Mouse (Mus musculus) kidney, adult 11 months (tissue): Measurements from ENCODE around the gene Prkag2.

ENCODE experiments used
- DNase-seq: peaks from one replicate; pipeline ENCODE4 v3.0.0; 2022

The Prkag2 gene

DNA sequence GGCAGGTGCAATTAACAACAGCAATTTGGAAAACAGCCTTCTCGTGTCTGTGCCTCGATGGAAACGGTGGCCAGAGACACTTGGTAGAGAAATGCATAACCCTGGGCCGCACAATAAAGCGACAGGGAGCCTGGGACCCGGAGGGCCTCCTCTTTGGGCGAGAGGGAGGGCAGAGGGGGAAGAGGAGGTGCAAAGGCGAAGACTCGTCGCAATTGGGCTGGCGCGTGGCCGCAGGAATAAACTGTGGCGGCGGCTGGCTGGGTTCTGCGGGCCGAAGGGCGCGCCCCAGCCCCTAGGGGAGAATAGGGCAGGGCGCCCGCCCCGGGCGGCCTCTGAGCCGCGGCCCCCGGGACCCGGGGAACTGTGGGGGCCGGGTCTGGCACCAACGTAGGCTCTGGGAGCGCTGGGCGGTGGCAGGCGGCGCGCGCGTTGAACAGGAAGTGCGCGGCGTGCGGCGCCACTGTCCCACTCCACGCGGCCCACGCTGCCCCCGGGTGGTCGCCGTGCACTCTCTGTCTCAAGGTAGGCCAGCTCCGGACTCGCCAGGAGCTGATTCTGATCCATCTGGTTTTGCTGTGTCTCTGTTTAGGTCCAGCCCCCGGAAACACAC lies at the start of gene Prkag2:
Gene Prkag2 (minus strand): TSS at position 127 of the 610 bp plus-strand sequence.
- DNase-seq, result peak; percentile 81

GRCm38 (mm10) chr5:25149331-25149965 lies 49.0 kb upstream of the Prkag2 start:
- DNase-seq, result no peak

DNA sequence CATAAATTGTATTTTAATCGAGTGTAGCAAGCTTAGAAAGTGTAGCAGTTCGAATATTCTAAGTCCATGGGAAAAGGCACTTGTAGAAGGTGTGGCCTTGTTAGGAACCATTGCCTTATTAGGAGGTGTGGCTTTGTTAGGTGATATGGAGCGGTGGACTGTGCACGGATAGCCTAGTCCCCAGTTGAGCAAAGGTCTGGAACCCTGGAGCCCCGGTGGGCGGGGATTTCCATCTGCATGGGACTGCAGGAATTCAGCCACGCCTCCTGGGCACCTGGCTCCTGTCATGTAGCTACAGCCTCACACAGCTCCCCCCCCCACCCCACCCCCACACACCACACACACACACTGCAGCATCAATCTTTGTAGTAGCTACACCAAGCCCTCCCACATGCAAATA lies 46.3 kb upstream of the Prkag2 start:
- DNase-seq, result no peak

DNA sequence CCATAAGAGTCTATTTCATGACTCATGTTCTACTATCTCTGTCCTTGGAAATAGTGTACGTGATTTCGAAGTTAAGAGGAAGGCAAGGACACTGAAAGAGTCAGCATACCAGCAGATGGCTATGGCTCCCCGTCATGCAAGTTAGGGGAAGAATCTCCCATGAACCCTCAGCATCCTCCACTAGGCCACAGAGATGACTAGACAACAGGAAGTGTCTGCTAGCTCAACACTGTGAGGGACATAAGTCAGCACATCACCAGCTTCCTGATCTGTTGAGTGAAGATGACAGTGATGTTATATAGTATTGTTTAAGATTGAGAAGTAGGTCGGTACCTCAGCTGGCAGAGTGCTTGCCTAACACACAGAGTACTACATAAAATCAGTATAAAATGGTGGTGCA lies 27.4 kb upstream of the Prkag2 start:
- no peak for DNase-seq

DNA sequence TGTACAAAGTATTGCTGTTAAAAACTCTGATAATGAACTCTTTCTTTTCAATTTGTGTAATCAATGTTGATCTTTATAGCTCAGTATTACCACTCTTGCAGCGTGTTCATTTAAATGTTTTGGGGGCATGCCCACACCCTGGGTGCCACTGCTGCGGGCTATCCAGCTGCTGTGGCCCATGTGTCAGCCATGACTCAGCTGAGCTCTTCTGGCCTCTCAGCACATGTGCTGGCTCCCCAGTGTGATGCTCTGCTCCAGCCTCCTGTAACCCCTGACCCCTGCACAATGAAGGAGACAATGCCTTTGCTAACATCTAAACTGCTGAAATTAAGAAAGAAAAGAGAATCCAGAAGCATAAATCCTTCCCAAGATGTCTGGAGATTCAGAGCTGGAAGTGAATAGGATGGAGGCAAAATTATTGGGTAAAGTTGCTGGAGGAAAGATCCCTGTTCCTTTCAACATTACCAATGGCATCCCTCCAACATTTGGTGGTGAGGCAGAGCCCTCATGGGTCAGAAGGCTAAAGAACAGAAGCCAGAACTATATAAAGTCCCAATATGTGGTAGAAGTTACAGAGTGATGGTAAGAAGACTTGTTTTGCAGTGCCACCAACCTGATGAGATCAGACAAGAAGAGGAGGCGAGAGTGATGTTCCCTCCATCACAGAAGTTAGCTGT lies 25.6 kb upstream of the Prkag2 start:
- DNase-seq, result no peak

- no peak for DNase-seq
Measured at GRCm38 (mm10) chr5:25122534-25122933, 22.1 kb upstream of the Prkag2 start.

DNA sequence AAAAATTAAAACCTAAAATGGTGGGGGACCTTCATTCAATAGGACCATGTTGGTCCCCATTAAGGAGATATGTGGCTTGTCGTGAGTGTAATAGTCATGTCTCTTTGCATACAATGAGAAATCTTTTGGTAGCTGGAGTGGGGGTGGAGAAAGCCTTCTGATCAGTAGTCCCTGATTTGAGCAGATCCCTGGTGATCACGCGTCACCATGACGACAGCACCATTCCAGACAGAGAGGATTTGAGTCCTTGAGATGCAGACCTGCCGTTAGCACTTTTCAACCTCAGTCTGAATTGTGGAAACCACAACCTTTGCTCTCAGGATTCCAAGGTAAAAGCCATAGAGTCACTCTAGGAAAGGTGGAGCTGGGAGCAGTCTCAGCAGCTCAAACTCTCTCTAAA lies 18.7 kb upstream of the Prkag2 start:
- DNase-seq, result no peak

DNA sequence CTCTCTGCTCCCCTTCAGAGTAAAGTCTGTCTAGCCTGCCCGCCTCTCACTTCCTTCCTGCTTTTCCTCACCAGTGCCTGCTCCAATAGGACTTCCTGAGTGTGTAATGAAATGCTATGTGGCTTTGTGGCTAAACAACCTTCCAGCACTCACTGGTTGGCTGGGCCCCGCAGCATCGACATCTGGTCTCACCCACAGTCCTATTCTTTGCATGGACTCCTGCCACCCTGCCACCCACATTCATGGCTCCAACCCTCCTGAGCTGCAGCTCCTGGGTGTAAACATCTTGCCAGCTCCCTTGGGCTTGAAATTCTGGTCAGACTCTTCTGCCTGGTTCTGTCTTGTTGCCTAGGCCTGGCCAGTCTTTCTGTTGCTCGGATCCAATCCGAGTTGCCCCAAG lies 15.6 kb upstream of the Prkag2 start:
- DNase-seq, result no peak

DNA sequence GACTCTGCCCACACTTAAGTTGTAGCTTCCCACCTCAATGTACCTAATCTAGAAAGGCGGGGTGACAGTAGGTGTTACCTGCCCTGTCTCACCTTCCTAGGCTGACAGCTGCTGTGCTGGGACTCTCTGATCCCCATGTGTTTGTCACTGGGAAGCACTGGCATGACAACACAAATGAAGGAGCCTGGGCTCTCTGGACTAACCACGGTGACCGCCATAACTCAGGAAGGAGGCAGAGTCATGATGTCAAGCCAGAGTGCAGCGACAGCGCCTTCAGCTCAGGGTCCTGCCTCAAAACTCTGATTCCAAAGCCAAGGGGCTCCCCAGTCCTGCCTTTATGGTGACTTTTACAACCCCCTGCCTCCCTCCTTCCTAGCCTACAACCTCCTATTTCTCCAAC lies 14.8 kb upstream of the Prkag2 start:
- DNase-seq, result no peak

- no peak for DNase-seq
Measured at GRCm38 (mm10) chr5:25114110-25114509, 13.7 kb upstream of the Prkag2 start.

DNA sequence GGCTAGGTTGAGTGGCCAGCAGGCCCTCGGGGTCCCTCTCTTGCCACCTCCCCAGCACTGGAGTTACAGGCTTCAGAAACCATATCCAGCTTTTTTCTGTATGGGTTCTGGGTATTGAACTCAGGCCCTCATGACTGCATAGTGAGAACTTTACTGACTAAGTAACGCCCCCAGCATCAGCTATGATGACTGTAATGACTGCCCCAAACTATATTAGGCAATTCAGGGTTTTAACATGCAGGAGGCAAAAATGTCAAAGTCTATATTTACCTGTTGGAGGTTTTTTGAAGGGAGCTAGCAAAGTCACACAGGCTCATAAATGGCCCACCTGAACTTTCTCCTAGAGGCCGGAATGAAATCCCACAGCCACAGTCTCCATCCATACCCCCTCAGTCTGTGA lies 9.9 kb upstream of the Prkag2 start:
- DNase-seq, result no peak

- no peak for DNase-seq
Measured at GRCm38 (mm10) chr5:25105748-25106147, 5.3 kb upstream of the Prkag2 start.

DNA sequence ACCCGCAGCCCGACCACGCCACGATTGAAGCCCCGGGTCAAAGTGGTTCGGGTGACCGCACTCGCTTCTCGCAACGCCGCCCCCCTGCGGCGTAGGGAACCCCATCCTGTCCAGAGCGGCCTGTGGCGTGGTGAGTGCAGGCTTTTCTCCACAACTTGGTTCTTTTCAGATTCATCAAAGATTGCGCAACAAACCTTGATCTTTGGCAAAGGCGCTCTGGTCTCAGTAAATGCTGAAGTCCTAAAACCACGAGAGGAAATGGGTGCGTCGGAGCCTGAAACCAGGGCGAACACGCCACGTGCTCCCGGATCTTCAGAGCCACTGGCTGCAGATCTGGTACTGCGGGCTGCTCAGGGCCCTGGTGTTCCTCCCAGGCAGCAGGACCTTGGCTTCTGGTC lies 683 bp upstream of the Prkag2 start:
- peak; percentile 88 for DNase-seq

DNA sequence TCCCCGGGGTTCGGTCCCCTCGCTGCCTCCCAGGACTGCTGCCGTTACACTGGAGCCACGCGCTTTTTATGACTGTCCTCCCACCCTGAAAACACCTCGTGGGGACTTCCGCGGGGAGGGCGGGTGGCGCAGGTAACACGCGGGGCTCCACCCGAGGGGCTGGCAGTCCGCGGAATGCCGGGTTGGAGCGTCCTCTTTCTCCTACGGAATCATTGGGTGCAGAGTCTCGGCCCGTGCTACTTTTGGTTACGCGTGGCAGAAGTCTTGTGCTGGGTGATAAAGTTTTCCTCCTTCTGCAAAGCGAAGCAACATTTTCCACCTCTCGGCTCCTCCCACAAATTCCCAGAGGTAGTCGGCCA lies 306 bp downstream of the Prkag2 start:
- no peak for DNase-seq

GRCm38 (mm10) chr5:25099367-25100156 lies 880 bp downstream of the Prkag2 start:
- DNase-seq, result peak; percentile 62

DNA sequence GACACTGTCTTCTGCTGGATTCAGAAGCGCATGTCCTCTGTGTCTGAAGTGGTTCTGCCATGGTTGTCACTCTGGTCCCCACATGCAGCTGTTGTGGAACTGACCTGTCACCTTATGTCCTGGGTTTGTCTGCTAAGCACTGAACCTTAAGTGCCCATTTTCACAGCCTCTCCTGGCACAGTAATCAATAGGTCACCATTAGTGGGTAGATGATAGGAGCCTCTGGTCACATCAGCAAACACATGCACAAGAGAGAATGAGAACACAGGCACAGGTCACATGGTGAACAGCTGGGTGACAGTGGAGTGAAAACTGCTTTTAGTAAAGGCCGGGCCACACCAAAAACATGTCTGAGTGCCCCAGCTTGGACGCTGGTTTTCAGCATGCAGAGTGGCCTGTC lies 2.6 kb downstream of the Prkag2 start:
- DNase-seq, result no peak

- no peak for DNase-seq
Measured at GRCm38 (mm10) chr5:25096431-25096830, 4.0 kb downstream of the Prkag2 start.

DNA sequence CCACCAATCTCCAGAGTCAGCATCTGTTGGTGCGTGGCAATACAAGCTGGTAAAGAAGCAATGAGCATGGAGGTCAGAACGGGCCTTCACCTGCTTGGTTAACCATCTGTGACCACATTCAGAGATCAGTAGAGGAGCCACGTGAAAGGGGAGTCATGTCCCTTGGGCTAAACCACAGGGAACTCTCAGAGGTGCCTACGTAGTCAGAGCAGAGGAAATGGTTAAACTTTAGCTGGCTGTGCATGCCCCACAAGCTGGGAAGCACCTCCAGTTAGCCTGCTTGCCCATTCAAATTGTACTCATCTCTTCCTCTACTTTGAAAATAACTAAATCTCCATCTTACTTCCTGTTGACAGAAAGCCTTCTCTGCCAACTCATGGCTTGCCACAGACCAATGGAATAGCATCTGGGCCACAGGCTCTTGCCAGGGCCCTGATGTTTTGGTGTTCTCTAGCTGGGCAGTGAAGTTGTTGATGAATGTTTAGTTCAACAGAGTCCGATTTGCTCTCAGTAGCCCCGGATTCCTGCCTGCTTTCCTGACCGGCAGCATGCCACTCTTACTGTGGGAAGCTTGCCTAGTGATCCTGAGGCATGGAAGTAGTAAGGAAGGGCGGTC lies 7.7 kb downstream of the Prkag2 start:
- DNase-seq, result peak; percentile 92

DNA sequence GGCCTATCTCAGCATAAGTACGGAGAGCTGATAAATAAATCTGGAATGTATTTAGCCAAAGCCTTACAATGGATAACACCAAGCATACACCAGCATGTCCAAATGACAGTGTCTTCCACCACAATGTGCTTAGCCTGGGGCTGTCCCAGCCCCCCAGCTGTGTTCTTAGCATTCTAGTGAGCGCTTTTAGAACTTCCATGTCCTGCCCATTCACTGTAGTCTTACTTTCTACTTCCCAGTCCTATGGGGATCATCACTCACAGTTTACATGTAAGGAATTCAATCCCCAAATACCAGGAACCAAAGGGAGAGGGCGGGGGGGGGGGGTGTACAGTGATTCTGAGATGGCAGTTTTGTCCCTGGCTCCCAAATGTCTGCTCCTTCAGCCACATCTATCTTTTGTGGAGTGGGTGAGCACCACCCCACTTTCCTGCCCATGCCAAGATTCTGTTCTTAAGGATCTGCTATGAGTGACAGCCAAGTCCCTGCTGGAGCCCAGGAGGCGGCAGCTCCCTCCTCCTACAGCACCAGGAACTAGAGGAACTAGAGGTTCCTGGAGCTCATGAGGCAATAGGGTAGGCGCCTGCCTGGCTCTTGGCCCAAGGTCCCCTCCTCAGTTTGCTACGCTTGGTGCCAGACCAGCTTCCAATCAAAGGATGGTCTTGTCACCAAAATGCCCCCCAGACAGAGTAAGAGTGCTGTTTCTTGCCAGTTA lies 11.0 kb downstream of the Prkag2 start:
- no peak for DNase-seq

GRCm38 (mm10) chr5:25088633-25089032 lies 11.8 kb downstream of the Prkag2 start:
- DNase-seq, result no peak

DNA sequence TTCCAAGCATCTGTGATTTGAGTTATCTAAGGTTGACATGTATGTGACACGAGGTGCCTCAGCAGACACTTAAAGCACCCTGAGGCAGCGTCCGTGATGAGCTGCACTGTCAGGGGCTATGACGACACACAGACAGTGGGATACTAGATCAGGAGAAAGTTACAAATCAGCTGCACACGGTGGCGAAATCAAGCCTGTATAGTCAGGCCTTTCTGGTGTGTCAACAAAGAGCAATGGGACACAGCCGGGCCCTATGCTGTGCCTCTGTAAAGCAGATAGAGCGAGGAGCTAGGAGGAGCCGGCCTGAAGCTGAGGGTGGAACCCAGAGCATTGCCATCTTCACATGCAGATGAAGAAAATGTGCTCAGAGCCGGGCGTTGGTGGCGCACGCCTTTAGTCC lies 12.3 kb downstream of the Prkag2 start:
- no peak for DNase-seq

DNA sequence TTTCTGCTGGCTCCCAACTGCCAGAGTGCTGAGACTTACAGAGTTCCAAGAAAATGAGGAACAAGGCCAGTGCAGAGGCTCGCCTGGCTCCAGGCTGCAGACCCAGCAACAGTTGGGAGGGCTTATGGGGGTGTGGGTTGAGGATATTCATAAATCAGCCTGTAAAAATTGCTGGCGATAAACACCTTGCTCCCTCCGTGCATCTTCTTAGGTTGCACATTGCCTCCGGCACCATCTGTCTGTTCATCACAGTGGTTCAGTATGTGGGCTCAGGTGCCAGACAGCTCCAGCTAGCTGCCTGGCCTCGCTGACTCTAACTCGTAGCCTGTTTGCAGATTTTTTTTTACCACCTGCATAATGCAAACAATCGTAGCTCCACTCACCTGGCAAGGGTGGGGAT lies 13.4 kb downstream of the Prkag2 start:
- no peak for DNase-seq

GRCm38 (mm10) chr5:25086234-25086633 lies 14.2 kb downstream of the Prkag2 start:
- DNase-seq, result no peak
